Mouse (Mus musculus) erythroblast, embryonic 14.5 days (primary cell): ENCODE results near the gene Pigv.
"Not testable (repeated sequence)": the region's sequence is repeated elsewhere in the genome, so short reads cannot be mapped to it uniquely, and the experiment has no call there.

ENCODE experiments used
- GATA1 ChIP-seq: IDR thresholded peaks from 2 replicates; pipeline ENCODE4 v1.6.1; 2012; ENCODE audit warnings: low read length, inconsistent platforms, mixed read lengths
- TAL1 ChIP-seq: IDR thresholded peaks from 3 replicates; pipeline ENCODE4 v1.6.1; 2012; ENCODE audit warnings: low read length, inconsistent platforms, mixed read lengths

- TF ChIP-seq GATA1, TAL1: not testable (repeated sequence)
These were observed 23.0 kb downstream of the Pigv start for GRCm38 (mm10) chr4:133649464-133649863.
